Mouse (Mus musculus) midbrain, embryonic 12.5 days (tissue): Measurements from ENCODE around the gene Atxn1. TPM values are rescaled to one million over a fixed set of nuclear protein-coding genes. Genes with fewer than 3 reads are reported as not detected.

ENCODE experiments used
- ATAC-seq: fragments of 200-750 bp; cut with Nextera tagmentation; 2 replicates; pipeline ENCODE4 v1.8.0; 2017; ENCODE audit warnings: low read depth, moderate TSS enrichment, moderate library complexity; ENCODE audit not compliant: low FRiP score
- H3K27ac ChIP-seq: fragments of 300-500 bp; sonication (generic); replicated peaks from 2 replicates; pipeline ENCODE4 v1.5.1; 2016; ENCODE audit warnings: mild to moderate bottlenecking
- H3K27me3 ChIP-seq: fragments of 300-500 bp; sonication (generic); 2 replicates; pipeline ENCODE4 v1.6.1; 2016; ENCODE audit warnings: mild to moderate bottlenecking
- H3K36me3 ChIP-seq: fragments of 300-500 bp; sonication (generic); 2 replicates; pipeline ENCODE4 v1.6.1; 2016
- H3K4me1 ChIP-seq: fragments of 300-500 bp; sonication (generic); 2 replicates; pipeline ENCODE4 v1.6.1; 2016
- H3K4me2 ChIP-seq: fragments of 300-500 bp; sonication (generic); replicated peaks from 2 replicates; pipeline ENCODE4 v1.6.1; 2016; ENCODE audit warnings: mild to moderate bottlenecking, moderate library complexity
- H3K4me3 ChIP-seq: fragments of 300-500 bp; sonication (generic); 2 replicates; pipeline ENCODE4 v1.5.1; 2016; ENCODE audit warnings: mild to moderate bottlenecking
- H3K9ac ChIP-seq: fragments of 300-500 bp; sonication (generic); replicated peaks from 2 replicates; pipeline ENCODE4 v1.6.1; 2016; ENCODE audit warnings: mild to moderate bottlenecking, moderate library complexity
- H3K9me3 ChIP-seq: fragments of 300-500 bp; sonication (generic); 2 replicates; pipeline ENCODE4 v1.6.1; 2016; ENCODE audit warnings: mild to moderate bottlenecking
- WGBS: fragments of 180-500 bp; shearing (Covaris S2); methylation state at CpG from one replicate; pipeline ENCODE4 v1.1.7; 2016; 5-methylcytosine and 5-hydroxymethylcytosine counted together
- polyA plus RNA-seq: library from polyadenylated mRNA; unstranded; fragments of >200 nt; fragmentation: Nextera tagmentation; extraction: Ambion mirVana; gene quantifications from 2 replicates; pipeline ENCODE4 v1.2.1, GENCODE M21; 2016

Atxn1 gene
- polyA plus RNA-seq, 1 experiment from 2014 or later: 4.2 TPM

DNA sequence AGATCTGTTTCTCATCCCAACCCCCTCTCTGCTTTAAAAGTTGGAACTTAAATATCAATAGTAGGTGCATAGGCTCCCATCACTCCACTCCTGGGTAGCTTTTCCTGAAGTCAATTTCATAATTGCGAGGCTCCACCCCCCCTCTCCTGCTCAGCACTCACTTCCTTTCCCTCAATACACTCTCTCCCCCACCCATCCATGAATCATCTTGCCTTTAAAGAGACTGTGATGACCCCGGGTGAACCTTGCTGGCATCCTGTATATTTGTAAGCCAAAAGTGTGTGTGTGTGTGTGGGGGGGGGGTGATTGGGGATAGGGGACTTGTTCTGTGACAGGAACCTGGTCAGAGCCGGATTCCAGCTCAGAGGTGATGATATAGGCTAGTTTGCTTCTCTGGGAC lies 9.8 kb upstream of the Atxn1 start:
- H3K27ac ChIP-seq: no peak overlapping the region
- WGBS: 85% methylated on average over 3 of the region's 3 CpGs
- ATAC-seq: no peak

DNA sequence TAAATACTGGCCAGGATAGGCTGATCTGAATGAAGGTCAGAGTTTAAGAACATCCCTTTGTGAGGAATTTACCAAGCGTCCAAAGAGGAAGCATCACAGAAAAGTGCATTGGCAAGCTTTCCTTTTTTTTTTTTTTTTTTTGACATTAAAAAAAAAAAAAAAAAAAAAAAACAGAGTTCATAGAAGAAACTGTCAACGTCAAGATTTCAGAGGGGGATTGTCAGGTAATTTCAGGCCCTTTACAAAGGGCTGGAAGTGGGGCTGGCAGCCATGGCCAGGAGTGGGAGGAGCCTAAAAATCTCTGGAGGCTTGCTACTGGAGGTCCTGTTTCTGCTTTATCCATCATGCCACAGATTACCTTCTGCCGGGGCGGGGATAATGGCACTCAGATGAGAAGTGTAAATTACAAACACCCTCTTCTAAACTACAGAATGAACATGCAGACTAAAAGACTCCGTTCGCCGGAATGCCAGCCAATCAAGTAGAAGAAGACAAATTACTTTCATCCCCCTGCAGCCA lies 9.2 kb upstream of the Atxn1 start:
- H3K27ac ChIP-seq: no peak overlapping the region
- 68% methylated on average over 7 of the region's 7 CpGs for WGBS

More for the DNA sequence above, 9.8 kb upstream of the Atxn1 start:
- Histone ChIP-seq H3K36me3 (no peaks in the 10 kb centered on the region), H3K4me2 (no peak overlapping the region), H3K4me1 (no peaks in the 10 kb centered on the region), H3K9me3 (no peaks in the 10 kb centered on the region), H3K4me3 (no peak overlapping the region), H3K27me3 (no peaks in the 10 kb centered on the region), H3K9ac (no peak overlapping the region)

DNA sequence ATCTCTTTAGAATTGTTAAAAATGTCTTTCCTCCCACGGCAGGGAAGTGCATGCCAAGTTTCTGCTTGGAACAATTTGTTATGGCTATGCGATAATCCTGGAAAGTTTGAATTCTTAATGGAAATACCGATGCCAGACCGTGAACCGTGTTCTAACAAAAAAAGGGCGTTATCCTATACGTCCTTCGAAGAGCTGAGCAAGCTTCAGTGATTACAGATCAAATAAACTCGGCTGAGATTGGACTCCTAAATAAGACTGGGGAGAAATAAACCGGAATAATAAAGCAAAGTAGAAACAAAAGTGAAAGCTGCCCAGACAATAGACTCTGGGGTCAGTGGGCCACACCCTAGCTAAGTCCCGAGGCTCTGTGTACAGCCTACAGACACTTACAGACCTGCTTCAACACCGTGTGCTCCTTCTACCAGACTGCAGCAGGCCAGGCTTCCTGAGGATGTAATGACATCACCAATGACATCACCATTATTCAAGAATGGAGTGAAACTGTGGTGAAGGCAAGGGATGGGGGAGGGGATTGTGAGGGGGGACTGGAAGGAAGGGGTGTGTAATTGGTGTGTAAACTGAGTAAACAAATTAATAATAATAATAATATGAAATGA lies 6.2 kb upstream of the Atxn1 start:
- peaks cover 8% of the 10 kb centered on the region for H3K4me1 ChIP-seq
- H3K27me3 ChIP-seq: peaks cover 15% of the 10 kb centered on the region
- WGBS: 56% methylated on average over 12 of the region's 12 CpGs

More for the DNA sequence above, 9.2 kb upstream of the Atxn1 start:
- Histone ChIP-seq H3K9ac (no peak overlapping the region), H3K36me3 (no peaks in the 10 kb centered on the region), H3K9me3 (no peaks in the 10 kb centered on the region), H3K4me3 (no peak overlapping the region), H3K4me2 (no peak overlapping the region), H3K4me1 (no peaks in the 10 kb centered on the region), H3K27me3 (no peaks in the 10 kb centered on the region)
- ATAC-seq: no peak

DNA sequence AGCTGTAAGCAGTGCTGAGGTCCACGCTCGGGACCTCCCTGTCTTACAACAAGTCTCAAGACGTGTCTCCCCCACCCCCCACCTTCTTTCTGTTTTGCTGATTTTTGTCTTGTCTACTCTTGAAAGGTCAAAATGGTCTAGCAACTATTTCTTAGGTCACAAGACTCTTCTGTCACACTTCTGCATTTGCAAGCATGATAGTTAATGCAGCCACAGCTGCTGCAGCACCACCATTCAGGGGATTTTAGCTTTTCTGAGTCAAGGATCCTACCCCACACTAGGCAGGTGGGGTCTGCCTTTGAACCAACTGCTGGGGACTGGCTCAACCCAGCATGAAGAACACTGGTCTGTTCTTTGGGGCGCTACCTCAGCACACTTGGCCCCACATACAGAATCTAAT lies 3.4 kb upstream of the Atxn1 start:
- no peak overlapping the region for H3K4me2 ChIP-seq
- no peaks in the 10 kb centered on the region for H3K9me3 ChIP-seq
- 71% methylated on average over 4 of the region's 4 CpGs for WGBS
- no peak overlapping the region for H3K4me3 ChIP-seq
- H3K27ac ChIP-seq: no peak overlapping the region
- H3K36me3 ChIP-seq: no peaks in the 10 kb centered on the region
- peaks cover 21% of the 10 kb centered on the region for H3K27me3 ChIP-seq
- H3K9ac ChIP-seq: no peak overlapping the region
- H3K4me1 ChIP-seq: peaks cover 16% of the 10 kb centered on the region
- ATAC-seq: no peak

More for the DNA sequence above, 6.2 kb upstream of the Atxn1 start:
- Histone ChIP-seq H3K36me3 (no peaks in the 10 kb centered on the region), H3K4me3 (no peak overlapping the region), H3K27ac (no peak overlapping the region), H3K4me2 (no peak overlapping the region), H3K9ac (no peak overlapping the region), H3K9me3 (no peaks in the 10 kb centered on the region)
- ATAC-seq: no peak

DNA sequence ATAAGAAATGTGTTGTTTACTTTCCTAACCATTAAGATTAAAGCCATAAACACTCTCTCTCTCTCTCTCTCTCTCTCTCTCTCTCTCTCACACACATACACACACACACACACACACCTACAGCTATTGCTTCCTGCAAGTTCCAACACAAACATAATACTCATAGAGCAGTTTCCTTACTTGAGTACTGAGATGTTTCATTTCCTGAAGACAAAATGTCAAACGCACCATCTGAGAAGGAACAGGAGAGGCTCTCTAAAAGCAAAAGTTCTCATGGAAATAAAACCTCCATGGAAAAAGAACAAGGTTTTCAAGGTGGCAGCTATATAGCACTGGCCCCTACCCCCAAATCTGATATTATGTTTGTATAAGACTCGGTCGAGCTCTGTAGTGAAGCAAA lies 2.6 kb upstream of the Atxn1 start:
- WGBS: 81% methylated on average over 3 of the region's 3 CpGs
- H3K27ac ChIP-seq: no peak overlapping the region
- ATAC-seq: no peak

DNA sequence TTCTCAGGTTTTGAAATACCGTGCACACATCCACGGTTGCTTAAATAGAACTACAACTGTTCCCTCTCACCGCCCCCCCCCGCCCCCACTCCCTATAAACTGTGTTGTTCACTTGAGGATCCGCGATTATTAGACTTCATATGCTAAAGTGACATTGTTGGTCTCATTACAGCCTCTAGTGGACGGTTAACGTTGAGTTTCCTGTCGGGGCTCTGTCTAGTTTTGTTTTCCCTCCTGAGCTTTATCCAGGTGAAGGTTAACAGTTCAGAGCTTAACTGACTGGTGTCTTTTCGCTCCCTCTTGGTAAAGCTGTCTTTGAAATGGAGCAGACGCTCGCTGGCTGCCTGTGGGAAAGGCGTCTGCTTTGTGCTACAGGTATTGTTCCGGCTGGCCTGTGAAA lies 1.8 kb upstream of the Atxn1 start:
- ATAC-seq: no peak
- peaks cover 21% of the 10 kb centered on the region for H3K27me3 ChIP-seq
- H3K9me3 ChIP-seq: no peaks in the 10 kb centered on the region
- 0 out of 2 replicates have a peak overlapping the region, but pooled peaks have one; percentile 86 for H3K4me3 ChIP-seq
- H3K36me3 ChIP-seq: no peaks in the 10 kb centered on the region
- H3K27ac ChIP-seq: no peak overlapping the region
- H3K4me2 ChIP-seq: peak overlapping the region; percentile 73
- under 1% methylated on average over 14 of the region's 14 CpGs for WGBS
- H3K9ac ChIP-seq: no peak overlapping the region
- peaks cover 32% of the 10 kb centered on the region for H3K4me1 ChIP-seq

More for the DNA sequence above, 2.6 kb upstream of the Atxn1 start:
- no peaks in the 10 kb centered on the region for H3K36me3 ChIP-seq
- no peak overlapping the region for H3K4me3 ChIP-seq
- no peak overlapping the region for H3K4me2 ChIP-seq
- H3K27me3 ChIP-seq: peaks cover 21% of the 10 kb centered on the region
- no peak overlapping the region for H3K9ac ChIP-seq
- H3K4me1 ChIP-seq: peaks cover 24% of the 10 kb centered on the region
- H3K9me3 ChIP-seq: no peaks in the 10 kb centered on the region

DNA sequence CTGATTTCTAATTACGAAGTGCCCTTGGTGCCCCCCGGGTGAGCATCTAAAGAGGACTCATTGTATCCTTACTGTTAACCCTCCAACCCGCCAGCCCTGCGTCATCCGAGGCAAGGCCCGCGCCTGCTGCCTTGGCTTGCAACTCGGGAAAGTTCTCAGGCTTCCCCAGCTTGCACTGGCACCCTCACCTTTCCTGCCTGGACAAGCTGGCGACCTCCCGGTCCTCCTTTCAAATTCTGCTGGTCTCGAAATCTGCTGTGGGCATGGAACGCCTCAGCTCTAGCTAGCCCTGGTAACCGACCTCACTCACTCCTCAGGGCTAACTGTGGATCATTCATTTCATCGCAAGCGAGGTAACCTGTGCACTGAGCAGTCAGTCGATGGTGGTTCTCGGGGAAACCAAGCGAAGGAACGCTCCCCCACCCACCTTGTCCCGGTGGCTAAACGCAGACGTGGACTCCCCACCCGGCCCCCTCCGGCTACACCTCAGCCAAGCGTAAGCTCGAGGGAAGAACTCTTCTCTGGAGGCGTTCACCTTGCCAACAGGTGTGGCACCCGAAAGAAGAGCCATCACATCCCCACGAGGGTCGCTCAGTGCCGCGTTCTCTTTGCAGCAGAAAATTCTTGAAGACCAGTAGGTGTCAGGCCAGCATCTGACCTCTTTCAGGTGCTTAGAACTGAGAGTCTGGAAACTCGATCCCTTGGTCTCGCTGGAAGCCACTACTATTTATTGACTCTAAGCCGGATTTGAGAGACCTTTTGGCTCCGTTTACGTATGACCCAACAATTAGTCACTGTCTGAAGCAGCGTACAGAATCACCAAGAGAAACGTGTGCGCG lies 1.0 kb upstream of the Atxn1 start:
- peak overlapping the region; percentile 97 for H3K27ac ChIP-seq
- peak overlapping the region; percentile 87 for H3K9ac ChIP-seq
- peaks cover 21% of the 10 kb centered on the region for H3K27me3 ChIP-seq
- H3K4me1 ChIP-seq: peaks cover 39% of the 10 kb centered on the region
- ATAC-seq: 0 out of 2 replicates have a peak, but pooled peaks have one; percentile 5
- H3K36me3 ChIP-seq: no peaks in the 10 kb centered on the region
- peak overlapping the region; percentile 86 for H3K4me3 ChIP-seq
- H3K9me3 ChIP-seq: no peaks in the 10 kb centered on the region
- WGBS: under 1% methylated on average over 41 of the region's 41 CpGs
- H3K4me2 ChIP-seq: peak overlapping the region; percentile 73

DNA sequence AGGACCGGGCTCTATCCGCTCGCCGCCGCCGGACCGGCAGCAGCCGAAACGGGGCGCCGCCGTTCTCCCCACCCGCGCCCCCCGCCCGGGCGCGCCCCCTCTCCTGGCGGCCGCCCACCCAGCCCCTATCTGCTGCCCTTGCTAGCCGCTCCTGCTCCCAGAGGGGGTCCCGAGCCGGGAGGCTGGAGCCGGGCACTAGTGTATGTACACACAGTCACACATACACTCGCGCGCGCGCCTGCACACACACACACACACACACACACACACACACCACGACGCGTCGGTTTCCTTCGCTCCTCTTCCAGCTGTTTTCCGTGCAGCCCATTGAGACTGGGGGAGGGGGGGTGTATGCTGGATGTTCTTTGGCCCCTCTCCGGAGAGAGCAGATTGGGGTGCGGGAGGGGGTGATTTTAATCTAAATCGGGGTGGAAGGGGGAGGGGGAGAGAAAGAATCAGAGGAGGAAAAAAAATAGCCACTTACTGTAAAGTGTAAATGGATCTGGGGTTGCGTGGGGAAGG lies 416 bp downstream of the Atxn1 start:
- Histone ChIP-seq H3K4me3 (peak overlapping the region; percentile 86), H3K4me2 (peak overlapping the region; percentile 73), H3K4me1 (peaks cover 51% of the 10 kb centered on the region), H3K9ac (peak overlapping the region; percentile 87), H3K9me3 (no peaks in the 10 kb centered on the region), H3K27me3 (peaks cover 21% of the 10 kb centered on the region), H3K36me3 (no peaks in the 10 kb centered on the region), H3K27ac (peak overlapping the region; percentile 97)
- 0% methylated on average over 19 of the region's 39 CpGs for WGBS
- ATAC-seq: peak; percentile 63

DNA sequence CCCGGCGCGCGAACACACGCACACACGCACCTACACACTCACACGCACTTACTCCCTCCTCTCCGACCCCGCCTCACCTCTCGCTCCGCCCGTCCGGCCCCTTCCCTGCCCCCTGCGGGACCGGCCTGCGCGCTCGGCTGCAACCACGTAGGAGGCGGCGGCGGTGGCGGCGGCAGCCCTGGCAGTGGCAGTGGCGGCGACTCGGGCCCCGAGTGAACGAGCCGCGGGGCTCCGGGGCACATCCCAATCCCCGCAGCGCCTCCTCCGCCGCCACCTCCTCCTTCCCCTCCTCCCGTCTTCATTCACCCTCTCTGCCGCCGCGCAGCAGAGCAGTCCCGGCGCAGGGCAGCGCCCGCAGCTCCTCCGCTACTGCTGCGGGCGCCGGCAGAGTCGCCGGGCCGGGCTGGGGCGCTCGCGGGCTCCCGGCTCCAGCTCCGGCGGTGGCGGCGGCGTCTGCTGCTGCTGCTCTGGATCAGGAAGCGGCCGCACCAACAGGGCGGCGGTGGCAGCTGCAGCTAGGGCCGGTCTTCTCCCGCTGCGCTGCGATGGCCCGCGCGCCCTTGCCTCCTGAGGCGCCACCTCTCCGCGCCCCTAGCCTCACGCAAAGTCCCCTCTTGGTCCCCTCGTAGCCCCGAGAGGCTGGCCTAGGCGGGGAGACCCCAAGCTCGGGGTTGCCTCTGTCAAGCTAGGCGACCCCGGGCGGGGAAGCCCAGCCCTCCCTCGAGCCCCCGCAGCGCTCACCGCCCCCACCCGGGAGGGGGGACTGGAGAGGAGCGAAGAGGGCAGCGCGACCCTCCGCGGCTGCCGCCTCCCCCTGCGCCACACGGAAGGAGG lies 1.1 kb downstream of the Atxn1 start:
- ATAC-seq: peak; percentile 44
- peaks cover 25% of the 10 kb centered on the region for H3K27me3 ChIP-seq
- H3K27ac ChIP-seq: peak overlapping the region; percentile 97
- H3K36me3 ChIP-seq: no peaks in the 10 kb centered on the region
- H3K4me2 ChIP-seq: peak overlapping the region; percentile 73
- peak overlapping the region; percentile 87 for H3K9ac ChIP-seq
- H3K9me3 ChIP-seq: no peaks in the 10 kb centered on the region
- H3K4me3 ChIP-seq: peak overlapping the region; percentile 86
- WGBS: under 1% methylated on average over 71 of the region's 95 CpGs
- H3K4me1 ChIP-seq: peaks cover 51% of the 10 kb centered on the region

DNA sequence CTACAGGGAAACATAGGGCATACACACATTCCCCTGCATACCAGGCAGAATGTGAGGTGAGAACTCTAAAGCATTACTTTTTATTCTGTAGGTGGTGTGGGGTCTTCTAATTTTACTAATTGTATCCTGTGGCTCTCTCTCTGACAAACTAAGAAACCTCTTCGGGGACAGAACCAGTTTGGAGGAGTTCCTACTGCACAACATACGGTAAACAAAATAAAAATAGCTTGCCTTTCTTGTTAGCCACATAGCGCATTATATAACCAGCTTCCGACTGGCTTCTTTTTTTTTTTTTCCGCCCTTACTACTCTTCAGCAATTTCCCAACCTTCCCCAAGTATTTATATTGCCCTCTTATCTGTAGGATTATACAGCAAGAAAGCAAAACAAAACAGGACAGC lies 2.0 kb downstream of the Atxn1 start:
- Histone ChIP-seq H3K27me3 (peaks cover 19% of the 10 kb centered on the region), H3K9ac (peak overlapping the region; percentile 87), H3K27ac (peak overlapping the region; percentile 97; the same call in 1 of the 2 replicates), H3K4me1 (peaks cover 51% of the 10 kb centered on the region), H3K4me2 (peak overlapping the region; percentile 73), H3K9me3 (no peaks in the 10 kb centered on the region), H3K4me3 (peak overlapping the region; percentile 86), H3K36me3 (no peaks in the 10 kb centered on the region)
- under 1% methylated on average over 5 of the region's 5 CpGs for WGBS
- no peak for ATAC-seq

DNA sequence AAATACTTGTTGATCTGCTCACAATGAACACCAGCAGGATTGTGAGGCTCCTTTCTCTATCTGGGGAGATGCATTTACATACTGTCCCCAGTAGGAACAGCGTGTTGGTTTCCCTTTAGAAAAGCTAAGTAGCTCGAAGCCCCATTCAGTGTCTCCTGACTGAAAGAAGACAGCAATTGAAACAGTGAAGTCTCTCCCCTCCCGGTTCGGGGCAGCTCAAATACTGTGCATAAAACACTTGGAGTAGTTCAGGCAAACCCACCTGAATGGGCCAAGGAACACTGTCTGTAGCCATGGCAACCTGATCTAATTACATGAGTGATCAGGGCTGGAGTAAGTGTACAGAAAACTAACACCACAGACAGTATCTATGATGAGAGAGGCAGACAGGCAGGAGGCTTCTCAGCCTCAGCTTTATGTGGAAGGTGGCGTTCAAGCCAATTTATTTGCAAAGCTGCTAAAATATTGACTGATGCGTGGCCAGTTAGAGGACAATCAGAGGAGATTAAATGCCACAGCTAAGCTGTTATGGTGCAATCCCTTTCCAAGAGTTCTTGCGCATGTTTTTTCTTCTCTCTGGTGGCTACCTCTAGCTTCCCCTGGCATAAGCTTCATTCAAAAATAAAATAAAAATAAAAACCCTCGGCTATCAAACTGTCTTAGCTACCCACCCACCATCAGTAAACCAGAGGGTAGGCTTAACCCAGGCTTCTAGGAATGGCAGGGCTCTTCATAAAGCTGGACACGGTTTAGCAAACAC lies 2.8 kb downstream of the Atxn1 start:
- WGBS: 3% methylated on average over 9 of the region's 9 CpGs
- Histone ChIP-seq H3K4me1 (peaks cover 51% of the 10 kb centered on the region), H3K9ac (no peak overlapping the region; the same call in 1 of the 2 replicates), H3K4me3 (peak overlapping the region; percentile 86), H3K36me3 (no peaks in the 10 kb centered on the region), H3K27me3 (peaks cover 14% of the 10 kb centered on the region), H3K4me2 (peak overlapping the region; percentile 73), H3K27ac (peak overlapping the region; percentile 39; the same call in 1 of the 2 replicates), H3K9me3 (no peaks in the 10 kb centered on the region)
- ATAC-seq: peak; percentile 39
